Mouse (Mus musculus): ENCODE measurements around the gene Blm. TPM values are rescaled to one million over a fixed set of nuclear protein-coding genes. Genes with fewer than 3 reads are reported as not detected.

Gene Blm
- 47.2 and 47.8 TPM in 2 replicates for polyA plus RNA-seq (2016; fragmentation: Nextera tagmentation; extraction: Ambion mirVana)

DNA sequence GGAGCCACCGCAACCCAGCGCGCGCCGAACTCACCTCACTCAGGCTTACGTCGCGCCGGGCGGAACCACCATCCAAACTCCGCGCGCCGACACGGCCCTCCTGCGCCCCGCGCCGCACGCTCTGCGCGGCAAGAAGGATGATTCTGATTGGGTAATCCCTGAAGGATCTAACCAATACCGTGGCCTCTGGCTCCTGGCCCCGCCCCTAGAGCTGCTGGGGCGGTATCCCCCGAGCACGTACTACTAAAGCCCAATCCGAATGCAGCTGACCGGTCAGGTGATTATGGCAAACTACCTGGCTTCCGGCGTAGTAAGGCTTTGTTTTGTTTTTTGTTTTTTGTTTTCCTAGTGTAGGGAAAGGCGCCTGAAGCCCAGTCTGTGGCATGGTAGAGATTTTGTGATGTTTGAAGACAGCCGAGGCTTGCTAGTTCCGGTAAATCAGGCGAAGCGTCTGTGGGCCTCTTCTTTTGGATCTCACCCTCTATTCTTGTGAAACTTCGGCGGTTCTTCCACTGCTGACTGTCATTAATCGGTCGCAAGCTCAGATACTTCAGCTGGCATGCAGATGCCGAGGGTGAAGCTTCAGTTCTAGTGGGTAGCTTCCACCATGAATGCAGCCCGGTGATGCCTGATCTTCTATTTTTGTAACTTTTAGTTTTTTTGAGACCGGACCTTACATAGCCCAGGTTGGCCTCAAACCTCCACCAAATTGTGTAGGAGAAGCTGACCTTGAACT lies at the start of gene Blm:
Gene Blm (minus strand): TSS at position 111 of the 736 bp plus-strand sequence.
- peak within 1 kb of the TSS; percentile 90 for H3K9ac ChIP-seq
- peaks cover 12% of the 10 kb centered on the region; the same call in 1 of the 2 replicates for H3K36me3 ChIP-seq
- H3K27me3 ChIP-seq (replicated peaks): no peaks in the 10 kb centered on the region
- H3K27ac ChIP-seq: peak within 1 kb of the TSS; percentile 97
- peaks cover 79% of the 10 kb centered on the region for H3K4me1 ChIP-seq
- peak within 1 kb of the TSS; percentile 81 for H3K4me3 ChIP-seq
- under 1% methylated on average over 43 of the region's 43 CpGs for WGBS (ENCODE audit: insufficient replicate concordance)
- H3K9me3 ChIP-seq (replicated peaks): no peaks in the 10 kb centered on the region
- H3K4me2 ChIP-seq: peak within 1 kb of the TSS; percentile 78
- ATAC-seq: peak; percentile 97

DNA sequence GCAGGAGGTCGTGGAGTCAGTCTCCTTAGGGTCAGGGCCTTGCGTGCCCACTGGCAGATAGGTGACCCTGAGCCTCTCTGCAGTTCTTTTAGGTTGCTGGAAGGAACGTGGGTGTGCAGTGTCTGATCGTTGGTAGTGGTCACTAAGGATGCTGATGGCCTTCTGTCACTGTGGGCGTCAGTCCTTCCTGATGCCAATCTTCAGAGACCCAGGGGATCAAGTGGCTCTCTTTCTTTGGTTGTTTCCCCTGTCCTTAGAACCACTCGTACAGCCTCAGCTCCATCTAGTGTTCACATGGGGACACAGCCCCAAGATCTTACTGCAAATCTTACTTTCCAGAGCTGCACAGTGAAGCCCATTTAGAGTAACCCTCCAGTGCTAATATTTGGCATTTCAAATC lies 49.1 kb upstream of the Blm start:
- no peaks in the 10 kb centered on the region for H3K9me3 ChIP-seq (replicated peaks)
- no peak; the same call in 1 of the 2 replicates for ATAC-seq
- H3K36me3 ChIP-seq: peaks cover 7% of the 10 kb centered on the region
- H3K4me1 ChIP-seq: peaks cover 23% of the 10 kb centered on the region
- no peak overlapping the region for H3K9ac ChIP-seq
- no peak overlapping the region for H3K4me3 ChIP-seq
- peaks cover 5% of the 10 kb centered on the region; the same call in 1 of the 2 replicates for H3K27me3 ChIP-seq (replicated peaks)
- H3K27ac ChIP-seq: no peak overlapping the region
- WGBS (ENCODE audit: insufficient replicate concordance): 25% methylated on average over 6 of the region's 6 CpGs
- no peak overlapping the region for H3K4me2 ChIP-seq

DNA sequence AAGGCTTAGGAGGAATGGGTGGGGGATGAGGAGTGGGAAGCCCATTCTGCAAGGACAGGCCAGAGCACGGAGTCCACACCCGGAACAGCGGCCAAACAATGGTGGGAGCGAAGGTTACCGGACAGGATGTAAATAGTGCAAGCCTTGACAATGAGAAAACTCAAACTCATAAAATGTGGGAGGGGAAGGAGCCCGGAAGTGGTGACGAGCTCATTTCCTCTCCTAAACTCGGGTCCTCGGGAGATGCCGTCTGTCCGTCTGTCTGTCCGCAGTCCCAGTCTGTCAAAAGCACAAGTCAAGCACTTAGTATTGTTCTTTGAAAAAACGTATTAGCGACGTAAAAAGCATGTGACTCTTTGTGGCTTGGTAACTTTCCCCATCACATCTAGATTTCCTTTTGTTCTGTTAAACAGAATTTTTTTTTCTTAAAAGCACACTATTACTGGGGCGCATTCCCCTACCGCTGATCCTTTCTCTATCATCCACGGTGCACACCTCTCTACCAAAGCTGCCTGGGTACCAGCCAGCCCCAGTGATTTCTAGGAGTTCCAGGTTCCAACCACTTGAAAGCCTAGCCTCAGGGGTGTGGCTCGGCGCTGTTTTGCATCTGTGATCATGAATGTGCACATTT lies 48.0 kb upstream of the Blm start:
- no peak for ATAC-seq
- no peak overlapping the region for H3K9ac ChIP-seq
- 28% methylated on average over 20 of the region's 20 CpGs for WGBS (ENCODE audit: insufficient replicate concordance)

DNA sequence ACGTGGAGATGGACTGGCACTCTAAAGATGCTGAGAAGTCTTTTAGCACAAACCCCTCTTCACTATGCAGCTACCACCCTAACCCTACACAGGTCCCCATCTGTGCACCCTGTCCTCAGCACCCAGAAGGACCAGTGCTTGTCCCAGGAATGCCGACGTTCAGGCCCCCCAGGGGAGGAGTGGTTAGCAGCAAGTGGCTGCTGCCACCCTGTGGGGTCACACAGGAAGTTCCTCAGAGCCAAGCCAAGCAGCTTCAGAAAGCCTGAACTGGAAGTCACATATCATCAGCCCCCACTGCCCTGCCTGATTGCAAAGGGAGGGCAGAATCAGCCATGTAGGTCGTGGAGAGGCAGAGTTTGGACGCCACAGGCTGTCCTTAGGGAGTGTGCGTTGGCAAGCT lies 45.4 kb upstream of the Blm start:
- no peak overlapping the region for H3K4me3 ChIP-seq
- no peaks in the 10 kb centered on the region for H3K9me3 ChIP-seq (replicated peaks)

More for the DNA sequence above, 48.0 kb upstream of the Blm start:
- Histone ChIP-seq H3K27ac (no peak overlapping the region), H3K27me3 (replicated peaks) (peaks cover 5% of the 10 kb centered on the region; the same call in 1 of the 2 replicates), H3K4me1 (peaks cover 23% of the 10 kb centered on the region), H3K4me3 (0 out of 2 replicates have a peak overlapping the region, but pooled peaks have one; percentile 4), H3K36me3 (no peaks in the 10 kb centered on the region), H3K9me3 (replicated peaks) (no peaks in the 10 kb centered on the region), H3K4me2 (peak overlapping the region; percentile 41)

DNA sequence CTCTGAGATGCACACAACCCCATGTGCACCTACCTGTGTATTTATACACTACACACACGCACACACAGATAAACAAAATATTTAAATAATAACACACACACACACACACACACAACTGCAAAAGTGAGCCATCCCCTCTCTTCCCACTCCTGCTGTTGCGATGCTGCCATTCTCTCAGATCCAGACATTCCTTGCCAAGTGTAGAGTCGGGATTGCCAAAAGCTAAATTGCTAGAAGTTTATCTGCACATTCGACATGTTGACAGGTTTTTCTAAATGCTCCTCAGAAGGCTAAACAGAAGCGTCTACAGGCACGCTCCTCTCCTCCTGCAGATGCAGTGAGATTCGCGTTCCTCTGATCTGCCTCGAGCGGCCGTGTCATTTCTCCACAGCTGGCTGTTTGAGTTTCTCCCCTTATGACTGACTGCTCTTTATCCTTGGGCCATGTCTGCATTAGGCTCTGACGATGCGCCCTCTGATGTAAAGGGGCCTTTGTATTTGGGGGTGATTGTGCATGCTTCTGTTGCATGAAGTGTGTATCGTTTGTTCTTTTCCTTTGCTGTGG lies 42.6 kb upstream of the Blm start:
- peaks cover 10% of the 10 kb centered on the region for H3K27me3 ChIP-seq (replicated peaks)
- H3K4me2 ChIP-seq: no peak overlapping the region
- H3K36me3 ChIP-seq: no peaks in the 10 kb centered on the region
- H3K9ac ChIP-seq: no peak overlapping the region
- H3K9me3 ChIP-seq (replicated peaks): no peaks in the 10 kb centered on the region
- no peak overlapping the region for H3K4me3 ChIP-seq
- WGBS (ENCODE audit: insufficient replicate concordance): 70% methylated on average over 14 of the region's 14 CpGs
- H3K4me1 ChIP-seq: peaks cover 5% of the 10 kb centered on the region
- no peak for ATAC-seq
- H3K27ac ChIP-seq: no peak overlapping the region

More for the DNA sequence above, 45.4 kb upstream of the Blm start:
- Histone ChIP-seq H3K27me3 (replicated peaks) (no peaks in the 10 kb centered on the region; the same call in none of the 2 replicates), H3K4me2 (no peak overlapping the region), H3K27ac (no peak overlapping the region), H3K4me1 (peaks cover 15% of the 10 kb centered on the region; the same call in 1 of the 2 replicates), H3K9ac (no peak overlapping the region), H3K36me3 (no peaks in the 10 kb centered on the region)
- no peak for ATAC-seq
- 31% methylated on average over 6 of the region's 6 CpGs for WGBS (ENCODE audit: insufficient replicate concordance)

DNA sequence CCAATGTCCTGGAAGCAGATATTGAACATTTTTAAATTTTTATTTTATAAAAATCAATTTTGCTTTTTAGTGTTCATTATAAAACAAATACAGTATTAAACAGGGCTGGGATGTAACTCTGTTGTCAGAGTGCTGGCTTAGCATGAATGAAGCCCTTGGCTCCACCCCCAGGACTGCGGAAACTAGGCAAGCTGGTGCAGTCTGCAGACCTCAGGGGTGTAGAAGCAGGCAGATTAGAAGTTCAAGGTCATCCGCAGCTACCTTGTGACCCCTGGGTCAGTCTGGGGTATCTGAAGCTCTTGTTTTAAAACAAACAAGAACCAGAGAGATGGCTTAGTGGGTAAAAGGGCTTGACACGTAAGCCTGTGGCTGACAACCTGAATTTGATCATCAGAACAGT lies 41.7 kb upstream of the Blm start:
- no peaks in the 10 kb centered on the region for H3K36me3 ChIP-seq
- H3K4me2 ChIP-seq: no peak overlapping the region
- peaks cover 16% of the 10 kb centered on the region for H3K27me3 ChIP-seq (replicated peaks)
- no peak overlapping the region for H3K27ac ChIP-seq
- WGBS (ENCODE audit: insufficient replicate concordance): 71% methylated on average over 3 of the region's 3 CpGs
- ATAC-seq: no peak
- H3K4me1 ChIP-seq: peaks cover 3% of the 10 kb centered on the region; the same call in 1 of the 2 replicates
- H3K4me3 ChIP-seq: no peak overlapping the region
- H3K9me3 ChIP-seq (replicated peaks): no peaks in the 10 kb centered on the region
- no peak overlapping the region for H3K9ac ChIP-seq

DNA sequence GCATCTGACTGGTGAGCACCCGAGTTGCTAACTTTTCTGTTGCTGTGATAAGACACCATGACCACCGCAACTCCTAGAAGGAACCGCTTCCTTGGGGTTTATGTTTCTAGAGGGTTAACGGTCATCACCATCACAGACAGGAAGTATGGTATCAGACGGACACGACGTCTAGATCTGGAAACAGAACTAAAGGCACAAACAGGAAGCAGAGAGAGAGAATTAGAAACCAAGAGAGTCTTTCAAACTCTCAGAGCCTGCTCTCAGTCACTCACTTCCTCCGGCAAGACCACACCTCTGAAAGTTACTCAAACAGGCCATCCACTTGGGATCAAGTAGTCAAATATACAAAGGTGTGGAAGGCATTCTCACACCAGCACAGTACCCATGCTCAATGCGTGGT lies 40.8 kb upstream of the Blm start:
- no peaks in the 10 kb centered on the region for H3K9me3 ChIP-seq (replicated peaks)
- H3K4me1 ChIP-seq: peaks cover 3% of the 10 kb centered on the region; the same call in 1 of the 2 replicates
- no peak overlapping the region for H3K4me3 ChIP-seq
- H3K27ac ChIP-seq: no peak overlapping the region
- H3K36me3 ChIP-seq: no peaks in the 10 kb centered on the region
- no peak for ATAC-seq
- WGBS (ENCODE audit: insufficient replicate concordance): 30% methylated on average over 9 of the region's 9 CpGs
- H3K27me3 ChIP-seq (replicated peaks): peaks cover 21% of the 10 kb centered on the region
- no peak overlapping the region for H3K4me2 ChIP-seq
- H3K9ac ChIP-seq: no peak overlapping the region

DNA sequence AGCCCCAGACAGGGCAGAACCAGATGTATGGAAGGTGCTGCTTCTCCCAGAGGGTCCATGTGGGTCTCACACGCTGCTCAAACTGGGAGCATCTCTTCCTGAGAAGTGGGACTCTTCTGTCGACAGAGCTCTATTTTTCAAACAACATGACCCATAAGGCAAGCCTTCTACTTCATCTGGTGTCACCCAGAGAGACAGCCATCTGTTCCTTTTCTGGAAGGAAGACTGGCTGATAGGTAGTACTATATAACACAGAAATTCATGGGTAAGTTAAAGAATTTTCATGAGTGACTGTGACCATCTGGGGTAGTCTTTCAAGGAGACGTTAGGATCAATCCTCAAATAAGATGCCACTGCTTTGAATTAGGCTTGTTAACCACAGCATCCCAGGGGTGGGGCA lies 38.2 kb upstream of the Blm start:
- Histone ChIP-seq H3K9ac (no peak overlapping the region), H3K4me2 (no peak overlapping the region), H3K27me3 (replicated peaks) (peaks cover 21% of the 10 kb centered on the region), H3K4me3 (no peak overlapping the region), H3K9me3 (replicated peaks) (no peaks in the 10 kb centered on the region), H3K4me1 (no peaks in the 10 kb centered on the region; the same call in 1 of the 2 replicates), H3K36me3 (no peaks in the 10 kb centered on the region), H3K27ac (no peak overlapping the region)
- no peak for ATAC-seq
- 64% methylated on average over 3 of the region's 3 CpGs for WGBS (ENCODE audit: insufficient replicate concordance)

DNA sequence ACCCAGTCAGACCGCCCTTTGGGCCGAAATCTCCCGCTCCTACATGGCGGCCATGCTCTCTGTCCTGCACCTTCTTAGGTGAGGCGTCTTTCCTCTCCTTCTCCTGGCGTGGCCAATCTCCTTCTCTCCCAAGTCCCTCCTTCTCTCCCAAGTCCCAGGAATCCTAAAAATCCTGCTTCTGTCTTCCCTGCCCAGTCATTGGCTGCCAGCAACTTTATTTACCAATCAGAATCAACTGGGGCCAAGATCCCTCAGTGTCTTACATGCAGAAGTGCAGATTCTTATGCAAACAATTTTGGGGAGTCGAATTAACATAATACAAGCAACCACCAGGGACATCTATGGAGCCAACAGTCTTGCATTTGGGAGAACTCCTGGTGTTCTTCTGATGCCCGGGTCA lies 33.1 kb upstream of the Blm start:
- Histone ChIP-seq H3K4me2 (no peak overlapping the region), H3K27me3 (replicated peaks) (peaks cover 11% of the 10 kb centered on the region), H3K4me3 (no peak overlapping the region), H3K9ac (no peak overlapping the region), H3K27ac (no peak overlapping the region), H3K36me3 (no peaks in the 10 kb centered on the region), H3K4me1 (no peaks in the 10 kb centered on the region), H3K9me3 (replicated peaks) (no peaks in the 10 kb centered on the region)
- 70% methylated on average over 8 of the region's 8 CpGs for WGBS (ENCODE audit: insufficient replicate concordance)
- ATAC-seq: no peak

DNA sequence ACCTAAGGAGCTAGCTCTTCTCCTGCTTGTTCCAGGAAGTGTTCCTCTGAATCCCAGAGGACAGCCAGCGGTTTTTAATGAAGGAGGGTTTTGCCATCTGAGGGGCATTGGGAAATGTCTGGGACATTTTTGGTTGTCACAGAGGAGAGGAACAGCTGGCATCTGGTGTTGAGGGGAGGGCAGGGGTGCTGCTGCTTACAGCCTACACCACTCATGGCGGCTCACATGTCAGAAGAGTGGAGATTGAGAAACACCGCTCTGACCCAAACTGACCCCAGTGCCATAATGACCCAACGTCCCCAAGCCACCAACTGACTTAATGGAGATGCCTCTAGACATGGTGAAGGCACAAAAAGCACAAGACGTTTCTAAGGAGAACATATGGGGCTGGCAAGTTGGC lies 27.0 kb upstream of the Blm start:
- WGBS (ENCODE audit: insufficient replicate concordance): 63% methylated on average over 5 of the region's 5 CpGs
- Histone ChIP-seq H3K4me3 (no peak overlapping the region), H3K4me2 (no peak overlapping the region), H3K27ac (no peak overlapping the region), H3K27me3 (replicated peaks) (no peaks in the 10 kb centered on the region; the same call in 1 of the 2 replicates), H3K4me1 (peaks cover 21% of the 10 kb centered on the region), H3K9me3 (replicated peaks) (no peaks in the 10 kb centered on the region), H3K36me3 (no peaks in the 10 kb centered on the region), H3K9ac (no peak overlapping the region)
- no peak for ATAC-seq

DNA sequence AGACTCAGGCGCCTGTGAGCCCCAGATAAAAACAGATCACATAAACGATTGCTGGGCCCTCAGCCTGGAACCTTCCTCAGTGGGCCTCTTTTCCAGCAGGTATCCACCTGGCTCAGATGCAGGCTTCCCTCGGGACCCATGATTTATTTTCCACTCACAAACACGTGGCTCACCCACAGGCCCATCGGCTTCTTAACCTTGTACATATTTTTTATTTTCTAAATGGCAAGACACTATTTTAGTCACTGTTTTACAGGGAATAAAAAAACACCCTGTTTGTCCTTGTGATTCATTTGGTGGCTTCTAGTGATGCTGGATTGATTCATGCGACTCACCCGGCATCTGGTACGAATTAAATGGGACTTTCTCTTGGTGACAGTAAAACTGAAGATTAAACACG lies 26.4 kb upstream of the Blm start:
- 61% methylated on average over 9 of the region's 9 CpGs for WGBS (ENCODE audit: insufficient replicate concordance)
- ATAC-seq: no peak

DNA sequence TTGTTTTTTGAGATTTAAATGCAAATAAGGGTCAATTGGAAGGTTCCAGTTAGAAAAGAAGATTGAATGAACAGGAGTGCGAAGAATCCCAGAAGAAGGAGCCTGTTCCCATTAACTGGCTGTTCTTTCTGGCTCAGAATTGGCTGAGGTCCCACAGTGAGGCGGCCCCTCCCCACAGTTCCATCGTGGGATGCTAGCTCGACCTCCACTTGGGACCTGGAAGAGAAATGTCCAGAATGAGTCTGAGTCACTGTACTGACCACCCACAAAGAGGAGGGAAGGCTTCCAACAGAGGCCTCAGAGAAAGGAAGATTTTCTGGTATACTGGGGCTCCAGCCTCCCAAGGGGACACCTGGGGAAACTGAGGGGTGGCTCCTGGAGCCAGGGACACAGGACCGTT lies 23.7 kb upstream of the Blm start:
- no peak for ATAC-seq
- 69% methylated on average over 5 of the region's 5 CpGs for WGBS (ENCODE audit: insufficient replicate concordance)

More for the DNA sequence above, 26.4 kb upstream of the Blm start:
- H3K9me3 ChIP-seq (replicated peaks): no peaks in the 10 kb centered on the region
- H3K9ac ChIP-seq: no peak overlapping the region
- no peaks in the 10 kb centered on the region for H3K36me3 ChIP-seq
- no peak overlapping the region for H3K4me2 ChIP-seq
- H3K27ac ChIP-seq: no peak overlapping the region
- H3K4me3 ChIP-seq: no peak overlapping the region
- H3K4me1 ChIP-seq: peaks cover 21% of the 10 kb centered on the region
- no peaks in the 10 kb centered on the region; the same call in 1 of the 2 replicates for H3K27me3 ChIP-seq (replicated peaks)

More for the DNA sequence above, 23.7 kb upstream of the Blm start:
- no peak overlapping the region for H3K27ac ChIP-seq
- H3K4me1 ChIP-seq: peaks cover 32% of the 10 kb centered on the region
- no peaks in the 10 kb centered on the region for H3K27me3 ChIP-seq (replicated peaks)
- H3K4me3 ChIP-seq: no peak overlapping the region
- H3K4me2 ChIP-seq: no peak overlapping the region
- H3K9ac ChIP-seq: no peak overlapping the region
- H3K36me3 ChIP-seq: no peaks in the 10 kb centered on the region
- no peaks in the 10 kb centered on the region for H3K9me3 ChIP-seq (replicated peaks)

All from liver, embryonic 12.5 days (tissue).